Mouse (Mus musculus) stomach, postnatal 0 days (tissue): ENCODE results near the gene Jazf1.

Experiments
- CTCF ChIP-seq: IDR thresholded peaks from 2 replicates; pipeline ENCODE4 v1.5.1; 2016; ENCODE audit warnings: antibody characterized with exemption, low read depth, mild to moderate bottlenecking, moderate library complexity
- EP300 ChIP-seq: optimal IDR thresholded peaks from 2 replicates; pipeline ENCODE3; 2016; ENCODE audit warnings: antibody characterized with exemption

DNA sequence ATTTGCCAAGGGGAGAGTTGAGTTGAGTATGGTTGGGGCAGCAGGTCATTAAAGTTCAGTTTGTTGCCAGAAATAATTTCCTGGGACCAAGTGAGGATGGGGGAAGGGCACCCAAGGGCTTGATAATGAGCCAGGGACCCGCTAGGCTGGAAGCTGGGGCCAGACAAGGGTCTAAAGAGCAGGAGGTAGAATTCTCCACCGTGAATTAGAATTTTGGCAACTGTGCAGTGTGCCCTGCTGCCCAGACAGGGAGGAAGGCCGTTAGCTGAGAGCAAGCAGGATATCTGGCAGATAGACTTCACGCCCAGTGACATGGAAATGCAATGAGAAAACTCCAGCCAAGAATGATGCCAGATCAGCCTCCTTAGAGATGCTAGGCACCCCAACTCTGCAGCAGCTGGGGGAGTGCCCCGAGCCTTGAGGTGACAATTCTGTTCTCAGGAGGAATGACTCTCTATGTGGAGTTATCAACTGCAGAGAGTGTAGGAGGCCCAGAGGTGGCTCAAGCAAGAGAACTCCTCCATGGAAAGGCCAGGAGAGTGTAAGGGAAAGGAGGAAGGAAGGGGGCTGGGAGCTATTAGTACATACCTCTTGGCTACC is 1.6 kb upstream of the Jazf1 start:
- TF ChIP-seq CTCF (no peak), EP300 (no peak)
